Mouse (Mus musculus) heart, postnatal 0 days (tissue): Measurements from ENCODE around the gene Asb5. TPM values are rescaled to one million over a fixed set of nuclear protein-coding genes. Genes with fewer than 3 reads are reported as not detected.

Experiments used
- ATAC-seq: fragments of 200-750 bp; cut with Nextera tagmentation; 2 replicates; pipeline ENCODE4 v1.8.0; 2017; ENCODE audit warnings: low read depth, moderate number of reproducible peaks, moderate library complexity; ENCODE audit not compliant: insufficient read depth
- DNase-seq: peaks from one replicate; pipeline ENCODE4 v3.0.0-alpha.2; 2016; ENCODE audit warnings: low spot score
- H3K27ac ChIP-seq: fragments of 300-500 bp; sonication (generic); 2 replicates; pipeline ENCODE4 v1.5.1; 2014; ENCODE audit warnings: low read depth, mild to moderate bottlenecking
- H3K27me3 ChIP-seq: fragments of 300-500 bp; sonication (generic); 2 replicates; pipeline ENCODE4 v1.6.1; 2014; ENCODE audit warnings: low read length, mixed read lengths; ENCODE audit not compliant: control insufficient read depth, insufficient read depth
- H3K36me3 ChIP-seq: fragments of 300-500 bp; sonication (generic); replicated peaks from 2 replicates; pipeline ENCODE4 v1.6.1; 2014; ENCODE audit warnings: low read length, mixed read lengths; ENCODE audit not compliant: control insufficient read depth, insufficient read depth
- H3K4me1 ChIP-seq: fragments of 300-500 bp; sonication (generic); 2 replicates; pipeline ENCODE4 v1.6.1; 2014; ENCODE audit warnings: antibody characterized with exemption; ENCODE audit not compliant: control insufficient read depth, insufficient read depth
- H3K4me2 ChIP-seq: fragments of 300-500 bp; sonication (generic); 2 replicates; pipeline ENCODE4 v1.6.1; 2014; ENCODE audit warnings: low read depth, mild to moderate bottlenecking, low read length, moderate library complexity
- H3K4me3 ChIP-seq: fragments of 300-500 bp; sonication (generic); 2 replicates; pipeline ENCODE4 v1.5.1; 2014; ENCODE audit warnings: low read depth, low read length
- H3K9ac ChIP-seq: fragments of 300-500 bp; sonication (generic); replicated peaks from 2 replicates; pipeline ENCODE4 v1.6.1; 2014; ENCODE audit warnings: low read depth, low read length, mixed read lengths
- H3K9me3 ChIP-seq: fragments of 300-500 bp; sonication (generic); replicated peaks from 2 replicates; pipeline ENCODE4 v1.6.1; 2016; ENCODE audit warnings: low read length; ENCODE audit not compliant: control insufficient read depth
- CTCF ChIP-seq: IDR thresholded peaks from 2 replicates; pipeline ENCODE4 v1.5.1; 2016; ENCODE audit warnings: antibody characterized with exemption, control low read depth, low read depth
- EP300 ChIP-seq: IDR thresholded peaks from 2 replicates; pipeline ENCODE4 v1.6.1; 2016; ENCODE audit warnings: antibody characterized with exemption, low read depth
- WGBS: fragments of 180-500 bp; shearing (Covaris S2); extraction: QIAGEN DNeasy Blood & Tissue Kit; methylation state at CpG from one replicate; pipeline ENCODE4 v1.1.7; 2014; 5-methylcytosine and 5-hydroxymethylcytosine counted together
- polyA plus RNA-seq: library from polyadenylated mRNA; unstranded; fragments of >200 nt; fragmentation: Nextera tagmentation; extraction: Ambion mirVana; gene quantifications from 2 replicates; pipeline ENCODE4 v1.2.1, GENCODE M21; 2015
- total RNA-seq: library from RNA; depleted of rRNA; stranded (reverse); fragments of >200 nt; gene quantifications from 2 replicates; pipeline ENCODE4 v1.2.3, GENCODE M21; 2014; ENCODE audit warnings: low replicate concordance

The Asb5 gene
- total and polyA plus RNA-seq, 2 experiments from 2014 or later: 2.2 to 6.6 TPM

DNA sequence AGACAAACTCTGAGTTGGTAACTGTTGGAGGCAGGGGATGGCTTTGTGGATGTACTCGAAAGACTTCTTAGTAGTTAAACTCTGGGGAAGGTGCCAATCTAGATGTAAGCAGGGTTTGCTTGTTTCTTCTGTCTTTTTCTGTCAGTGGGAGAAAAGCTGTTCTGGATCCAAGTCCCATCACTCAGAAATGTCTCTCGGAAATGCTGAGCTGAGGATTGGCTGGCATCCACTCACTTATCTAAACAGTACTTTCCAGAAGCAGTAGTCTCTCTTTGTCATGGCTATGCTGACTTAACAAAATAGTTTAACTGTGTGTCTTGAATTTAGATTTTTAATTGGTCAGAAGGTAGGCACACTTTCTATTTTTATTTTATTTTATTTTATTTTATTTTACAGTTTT lies 37.8 kb downstream of the Asb5 start:
- peaks cover 17% of the 10 kb centered on the region for H3K4me1 ChIP-seq
- H3K27ac ChIP-seq: no peak overlapping the region
- H3K4me3 ChIP-seq: no peak overlapping the region
- no peaks in the 10 kb centered on the region for H3K36me3 ChIP-seq
- H3K9ac ChIP-seq: no peak overlapping the region
- no peaks in the 10 kb centered on the region for H3K9me3 ChIP-seq
- no peak overlapping the region for H3K4me2 ChIP-seq
- H3K27me3 ChIP-seq: no peaks in the 10 kb centered on the region
- DNase-seq: peak; percentile 21
- TF ChIP-seq CTCF: no peak
- no peak for TF ChIP-seq EP300
- ATAC-seq: no peak
- 34% methylated on average over 2 of the region's 2 CpGs for WGBS

DNA sequence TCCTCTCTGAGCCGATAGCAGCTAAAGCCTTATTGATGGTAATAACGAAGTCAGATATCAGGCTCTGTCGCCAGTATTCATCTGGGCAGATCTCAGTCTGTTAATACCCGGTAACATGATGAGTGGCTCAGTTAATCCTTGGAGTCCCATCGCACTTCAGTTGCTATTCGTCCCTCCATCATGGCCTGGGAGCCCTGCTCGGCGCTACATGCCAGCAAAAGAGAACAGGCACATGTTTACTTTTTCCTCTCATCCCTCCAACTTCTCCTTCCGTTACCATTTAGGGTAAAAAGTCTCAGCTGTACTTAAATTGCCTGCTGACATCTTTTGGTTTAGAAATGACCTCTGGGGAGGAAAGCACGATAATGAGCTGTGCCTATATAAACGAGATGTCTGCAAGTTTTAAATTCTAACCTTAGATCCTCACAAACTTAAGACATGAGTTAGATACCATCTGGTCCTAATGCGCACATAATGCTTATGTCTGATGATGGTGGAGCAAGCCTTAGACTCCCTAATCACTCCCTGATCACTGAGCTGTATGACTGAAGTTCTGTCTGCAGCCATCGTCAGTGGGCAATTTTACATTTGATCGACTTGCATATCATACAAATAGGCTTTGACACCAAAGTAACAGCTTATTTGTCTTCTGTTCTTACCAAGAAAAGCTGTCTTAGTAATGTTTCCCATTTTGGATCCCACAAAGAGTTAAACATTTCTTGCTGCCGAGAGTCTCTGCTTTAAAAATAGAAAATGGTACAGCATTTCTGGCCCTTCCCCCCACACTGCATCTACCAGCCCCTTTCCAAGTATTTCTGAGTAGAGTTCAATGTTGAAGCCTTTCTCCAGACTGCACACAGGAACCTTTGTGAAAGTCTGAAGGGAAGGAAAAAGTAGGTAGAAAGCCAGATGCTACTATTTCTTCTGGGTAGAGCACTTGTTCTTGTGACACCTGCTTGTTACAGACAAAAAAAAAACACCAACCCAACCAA lies 41.5 kb downstream of the Asb5 start:
- Histone ChIP-seq H3K4me1 (peaks cover 15% of the 10 kb centered on the region), H3K4me3 (peak overlapping the region; percentile 28), H3K36me3 (no peaks in the 10 kb centered on the region), H3K4me2 (peak overlapping the region; percentile 51), H3K27ac (peak overlapping the region; percentile 90), H3K27me3 (no peaks in the 10 kb centered on the region), H3K9me3 (no peaks in the 10 kb centered on the region), H3K9ac (peak overlapping the region; percentile 46; the same call in 1 of the 2 replicates)
- no peak for TF ChIP-seq EP300
- TF ChIP-seq CTCF: no peak
- 58% methylated on average over 15 of the region's 15 CpGs for WGBS
- ATAC-seq: peak; percentile 84
- peak; percentile 76 for DNase-seq

DNA sequence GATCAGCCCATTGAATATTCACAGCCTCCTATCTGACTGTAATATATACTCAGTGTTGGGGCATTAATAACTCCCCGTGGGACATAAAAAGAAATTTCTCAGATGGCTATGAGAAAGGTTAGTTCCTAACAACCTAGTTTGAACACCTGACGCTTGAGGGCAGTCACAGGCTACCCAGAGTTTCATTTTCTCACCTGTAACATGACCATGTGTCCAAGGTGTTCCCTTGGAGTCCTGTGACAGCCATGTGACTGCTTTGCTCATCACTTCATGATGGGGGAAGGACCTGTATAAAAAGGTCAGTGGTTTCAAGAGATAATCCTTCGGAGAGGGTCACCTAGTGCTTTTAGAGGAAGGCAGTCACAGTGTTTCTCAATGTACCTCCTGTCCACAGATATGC lies 52.1 kb downstream of the Asb5 start:
- no peak for TF ChIP-seq EP300
- TF ChIP-seq CTCF: 0 out of 2 replicates have a peak, but pooled peaks have one; percentile 4
- WGBS: 61% methylated on average over 3 of the region's 3 CpGs

DNA sequence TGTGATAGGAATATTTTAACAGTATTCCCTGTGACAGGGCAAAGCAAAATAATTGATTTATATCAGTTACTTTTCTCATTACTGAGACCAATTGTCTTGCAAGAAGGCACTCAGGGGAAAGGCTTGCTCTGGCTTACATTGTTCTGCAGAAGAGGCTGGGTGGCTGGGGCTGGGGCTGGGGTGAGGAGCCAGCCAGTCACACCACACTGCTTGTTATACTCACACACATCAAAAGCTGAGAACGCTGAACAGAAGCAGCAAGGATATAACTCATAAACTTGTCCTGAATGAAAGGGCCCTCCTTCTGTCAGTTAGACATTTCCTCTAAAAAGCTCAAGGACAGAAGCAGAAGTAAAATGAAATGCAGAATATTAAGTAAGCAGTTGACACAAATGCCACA lies 53.5 kb downstream of the Asb5 start:
- Histone ChIP-seq H3K9me3 (no peaks in the 10 kb centered on the region), H3K27me3 (no peaks in the 10 kb centered on the region), H3K4me2 (no peak overlapping the region), H3K4me1 (peaks cover 5% of the 10 kb centered on the region; the same call in 1 of the 2 replicates), H3K36me3 (0 out of 2 replicates have a peak, but pooled peaks cover 3% of the 10 kb centered on the region), H3K9ac (no peak overlapping the region), H3K27ac (no peak overlapping the region), H3K4me3 (no peak overlapping the region)
- WGBS: 47% methylated on average over 1 of the region's 1 CpGs
- DNase-seq (no peak), ATAC-seq (no peak)
- TF ChIP-seq CTCF: no peak
- no peak for TF ChIP-seq EP300

More for the DNA sequence above, 52.1 kb downstream of the Asb5 start:
- ATAC-seq (no peak), DNase-seq (no peak)
- Histone ChIP-seq H3K4me1 (peaks cover 12% of the 10 kb centered on the region; the same call in 1 of the 2 replicates), H3K27ac (no peak overlapping the region), H3K27me3 (no peaks in the 10 kb centered on the region), H3K4me3 (no peak overlapping the region), H3K36me3 (0 out of 2 replicates have a peak, but pooled peaks cover 3% of the 10 kb centered on the region), H3K9me3 (no peaks in the 10 kb centered on the region), H3K9ac (no peak overlapping the region), H3K4me2 (no peak overlapping the region)

DNA sequence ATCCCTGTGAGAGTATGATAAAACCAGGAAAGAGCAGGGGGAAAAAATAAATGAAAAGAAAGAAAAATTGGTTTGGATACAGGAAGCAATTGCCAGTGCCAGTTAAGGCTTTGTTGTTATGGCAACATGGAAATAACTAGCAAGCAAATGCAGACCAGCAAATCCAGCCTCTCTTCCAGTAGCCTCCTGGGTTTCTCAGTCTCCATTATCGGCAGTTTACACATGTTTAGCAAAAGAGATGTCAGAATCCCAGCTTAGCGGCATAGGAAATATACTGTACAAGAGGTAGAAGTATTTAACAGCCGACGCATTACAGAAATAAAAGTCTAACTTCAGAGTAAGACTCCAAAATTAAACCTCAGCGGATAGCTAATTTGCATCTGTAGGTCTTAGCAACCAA lies 65.3 kb downstream of the Asb5 start:
- no peak for ATAC-seq

More for the DNA sequence above, 65.3 kb downstream of the Asb5 start:
- Histone ChIP-seq H3K9ac (no peak overlapping the region), H3K4me3 (no peak overlapping the region), H3K36me3 (no peaks in the 10 kb centered on the region), H3K4me1 (0 out of 2 replicates have a peak, but pooled peaks cover 6% of the 10 kb centered on the region), H3K27me3 (no peaks in the 10 kb centered on the region), H3K9me3 (no peaks in the 10 kb centered on the region), H3K4me2 (no peak overlapping the region), H3K27ac (no peak overlapping the region)
- no peak for DNase-seq
- TF ChIP-seq CTCF (no peak), EP300 (no peak)
- 89% methylated on average over 5 of the region's 5 CpGs for whole genome bisulfite sequencing
